Mouse (Mus musculus): ENCODE data around the gene Stxbp1. TPM values are rescaled to one million over a fixed set of nuclear protein-coding genes. Genes with fewer than 3 reads are reported as not detected.
A peak's percentile ranks its signal among the peaks of the same experiment; 100 is the strongest.

The Stxbp1 gene
- polyA plus RNA-seq (2014; fragmentation: Nextera tagmentation; extraction: Ambion mirVana), result 51.4 and 53.8 TPM in 2 replicates

- Histone ChIP-seq H3K4me3 (ENCODE audit: low read depth, low read length) (peak within 1 kb of the TSS; percentile 62), H3K36me3 (ENCODE audit: control insufficient read depth, insufficient read depth, low read length) (no peaks in the 10 kb centered on the region), H3K9ac (ENCODE audit: low read length) (peak within 1 kb of the TSS; percentile 61), H3K27ac (ENCODE audit: low read depth, low read length) (peak within 1 kb of the TSS; percentile 21; the same call in 1 of the 2 replicates), H3K4me2 (peak within 1 kb of the TSS; percentile 96), H3K9me3 (ENCODE audit: control insufficient read depth, low read length) (no peaks in the 10 kb centered on the region), H3K27me3 (ENCODE audit: control insufficient read depth, insufficient read depth, low read length) (peaks cover 6% of the 10 kb centered on the region; the same call in 1 of the 2 replicates), H3K4me1 (ENCODE audit: control insufficient read depth, insufficient read depth, low read length) (peaks cover 5% of the 10 kb centered on the region; the same call in 1 of the 2 replicates)
- under 1% methylated on average over 57 of the region's 78 CpGs for WGBS
- DNase-seq (ENCODE audit: low spot score, missing footprints) (peak; percentile 99), ATAC-seq (ENCODE audit: low FRiP score) (peak; percentile 97)
These were observed at the start of gene Stxbp1 for GRCm38 (mm10) chr2:32846805-32847467. Gene Stxbp1, minus strand, starts transcription at chr2:32847245.

- Histone ChIP-seq H3K27me3 (ENCODE audit: control insufficient read depth, insufficient read depth, low read length) (no peaks in the 10 kb centered on the region), H3K9ac (ENCODE audit: low read length) (no peak overlapping the region), H3K4me2 (no peak overlapping the region), H3K36me3 (ENCODE audit: control insufficient read depth, insufficient read depth, low read length) (no peaks in the 10 kb centered on the region), H3K9me3 (ENCODE audit: control insufficient read depth, low read length) (no peaks in the 10 kb centered on the region), H3K4me3 (ENCODE audit: low read depth, low read length) (no peak overlapping the region), H3K27ac (ENCODE audit: low read depth, low read length) (no peak overlapping the region), H3K4me1 (ENCODE audit: control insufficient read depth, insufficient read depth, low read length) (peaks cover 9% of the 10 kb centered on the region)
- DNase-seq (ENCODE audit: low spot score, missing footprints) (no peak), ATAC-seq (ENCODE audit: low FRiP score) (no peak)
- WGBS, result 54% methylated on average over 10 of the region's 10 CpGs
These were observed 49.6 kb upstream of the Stxbp1 start for GRCm38 (mm10) chr2:32896507-32897147.

- Histone ChIP-seq H3K4me2 (no peak overlapping the region), H3K9me3 (ENCODE audit: control insufficient read depth, low read length) (no peaks in the 10 kb centered on the region), H3K36me3 (ENCODE audit: control insufficient read depth, insufficient read depth, low read length) (no peaks in the 10 kb centered on the region), H3K4me3 (ENCODE audit: low read depth, low read length) (no peak overlapping the region), H3K4me1 (ENCODE audit: control insufficient read depth, insufficient read depth, low read length) (peaks cover 9% of the 10 kb centered on the region), H3K27ac (ENCODE audit: low read depth, low read length) (no peak overlapping the region), H3K9ac (ENCODE audit: low read length) (no peak overlapping the region), H3K27me3 (ENCODE audit: control insufficient read depth, insufficient read depth, low read length) (no peaks in the 10 kb centered on the region)
- WGBS, result 46% methylated on average over 8 of the region's 8 CpGs
- ATAC-seq (ENCODE audit: low FRiP score) (no peak), DNase-seq (ENCODE audit: low spot score, missing footprints) (no peak)
These were observed 48.6 kb upstream of the Stxbp1 start for GRCm38 (mm10) chr2:32895606-32896106.

- H3K27me3 ChIP-seq (ENCODE audit: control insufficient read depth, insufficient read depth, low read length), result no peaks in the 10 kb centered on the region
- H3K27ac ChIP-seq (ENCODE audit: low read depth, low read length), result no peak overlapping the region
- no peak overlapping the region for H3K4me3 ChIP-seq (ENCODE audit: low read depth, low read length)
- no peak overlapping the region for H3K4me2 ChIP-seq
- DNase-seq (ENCODE audit: low spot score, missing footprints), result no peak
- no peak overlapping the region for H3K9ac ChIP-seq (ENCODE audit: low read length)
- H3K4me1 ChIP-seq (ENCODE audit: control insufficient read depth, insufficient read depth, low read length), result peaks cover 9% of the 10 kb centered on the region
- no peaks in the 10 kb centered on the region for H3K9me3 ChIP-seq (ENCODE audit: control insufficient read depth, low read length)
- 80% methylated on average over 2 of the region's 2 CpGs for WGBS
- no peaks in the 10 kb centered on the region for H3K36me3 ChIP-seq (ENCODE audit: control insufficient read depth, insufficient read depth, low read length)
- ATAC-seq (ENCODE audit: low FRiP score), result no peak
These were observed 47.1 kb upstream of the Stxbp1 start for GRCm38 (mm10) chr2:32894097-32894496.

- no peak for ATAC-seq (ENCODE audit: low FRiP score)
- Histone ChIP-seq H3K27me3 (ENCODE audit: control insufficient read depth, insufficient read depth, low read length) (no peaks in the 10 kb centered on the region), H3K27ac (ENCODE audit: low read depth, low read length) (no peak overlapping the region), H3K36me3 (ENCODE audit: control insufficient read depth, insufficient read depth, low read length) (no peaks in the 10 kb centered on the region), H3K9ac (ENCODE audit: low read length) (no peak overlapping the region), H3K4me2 (no peak overlapping the region), H3K4me1 (ENCODE audit: control insufficient read depth, insufficient read depth, low read length) (peaks cover 16% of the 10 kb centered on the region), H3K9me3 (ENCODE audit: control insufficient read depth, low read length) (no peaks in the 10 kb centered on the region), H3K4me3 (ENCODE audit: low read depth, low read length) (no peak overlapping the region)
- no peak for DNase-seq (ENCODE audit: low spot score, missing footprints)
- WGBS, result 93% methylated on average over 14 of the region's 14 CpGs
These were observed 45.4 kb upstream of the Stxbp1 start for GRCm38 (mm10) chr2:32892490-32892889.

- Histone ChIP-seq H3K36me3 (ENCODE audit: control insufficient read depth, insufficient read depth, low read length) (no peaks in the 10 kb centered on the region), H3K4me3 (ENCODE audit: low read depth, low read length) (no peak overlapping the region), H3K27ac (ENCODE audit: low read depth, low read length) (no peak overlapping the region), H3K4me2 (no peak overlapping the region), H3K9ac (ENCODE audit: low read length) (no peak overlapping the region), H3K4me1 (ENCODE audit: control insufficient read depth, insufficient read depth, low read length) (peaks cover 13% of the 10 kb centered on the region), H3K27me3 (ENCODE audit: control insufficient read depth, insufficient read depth, low read length) (no peaks in the 10 kb centered on the region), H3K9me3 (ENCODE audit: control insufficient read depth, low read length) (no peaks in the 10 kb centered on the region)
- DNase-seq (ENCODE audit: low spot score, missing footprints) (no peak), ATAC-seq (ENCODE audit: low FRiP score) (no peak)
- 77% methylated on average over 9 of the region's 9 CpGs for WGBS
These were observed 44.2 kb upstream of the Stxbp1 start for GRCm38 (mm10) chr2:32891278-32891677.

- H3K4me2 ChIP-seq, result no peak overlapping the region
- no peaks in the 10 kb centered on the region for H3K9me3 ChIP-seq (ENCODE audit: control insufficient read depth, low read length)
- WGBS, result 84% methylated on average over 3 of the region's 3 CpGs
- DNase-seq (ENCODE audit: low spot score, missing footprints), result no peak
- H3K27me3 ChIP-seq (ENCODE audit: control insufficient read depth, insufficient read depth, low read length), result no peaks in the 10 kb centered on the region
- H3K27ac ChIP-seq (ENCODE audit: low read depth, low read length), result no peak overlapping the region
- no peak for ATAC-seq (ENCODE audit: low FRiP score)
- H3K9ac ChIP-seq (ENCODE audit: low read length), result no peak overlapping the region
- H3K36me3 ChIP-seq (ENCODE audit: control insufficient read depth, insufficient read depth, low read length), result no peaks in the 10 kb centered on the region
- H3K4me1 ChIP-seq (ENCODE audit: control insufficient read depth, insufficient read depth, low read length), result peaks cover 7% of the 10 kb centered on the region
- no peak overlapping the region for H3K4me3 ChIP-seq (ENCODE audit: low read depth, low read length)
These were observed 43.2 kb upstream of the Stxbp1 start for GRCm38 (mm10) chr2:32890280-32890679.

GRCm38 (mm10) chr2:32888551-32888950 is 41.5 kb upstream of the Stxbp1 start:
- Histone ChIP-seq H3K9ac (ENCODE audit: low read length) (0 out of 2 replicates have a peak overlapping the region, but pooled peaks have one; percentile 4), H3K4me2 (no peak overlapping the region), H3K4me3 (ENCODE audit: low read depth, low read length) (no peak overlapping the region), H3K36me3 (ENCODE audit: control insufficient read depth, insufficient read depth, low read length) (no peaks in the 10 kb centered on the region), H3K27ac (ENCODE audit: low read depth, low read length) (no peak overlapping the region; the same call in 1 of the 2 replicates), H3K4me1 (ENCODE audit: control insufficient read depth, insufficient read depth, low read length) (peaks cover 7% of the 10 kb centered on the region), H3K9me3 (ENCODE audit: control insufficient read depth, low read length) (no peaks in the 10 kb centered on the region), H3K27me3 (ENCODE audit: control insufficient read depth, insufficient read depth, low read length) (no peaks in the 10 kb centered on the region)
- no peak for DNase-seq (ENCODE audit: low spot score, missing footprints)
- ATAC-seq (ENCODE audit: low FRiP score), result no peak
- 50% methylated on average over 3 of the region's 3 CpGs for WGBS

- Histone ChIP-seq H3K4me1 (ENCODE audit: control insufficient read depth, insufficient read depth, low read length) (peaks cover 7% of the 10 kb centered on the region), H3K4me3 (ENCODE audit: low read depth, low read length) (no peak overlapping the region), H3K4me2 (no peak overlapping the region), H3K27me3 (ENCODE audit: control insufficient read depth, insufficient read depth, low read length) (no peaks in the 10 kb centered on the region), H3K27ac (ENCODE audit: low read depth, low read length) (no peak overlapping the region; the same call in 1 of the 2 replicates), H3K36me3 (ENCODE audit: control insufficient read depth, insufficient read depth, low read length) (no peaks in the 10 kb centered on the region), H3K9ac (ENCODE audit: low read length) (0 out of 2 replicates have a peak overlapping the region, but pooled peaks have one; percentile 4), H3K9me3 (ENCODE audit: control insufficient read depth, low read length) (no peaks in the 10 kb centered on the region)
- ATAC-seq (ENCODE audit: low FRiP score) (no peak), DNase-seq (ENCODE audit: low spot score, missing footprints) (no peak)
- 43% methylated on average over 9 of the region's 9 CpGs for WGBS
These were observed 41.0 kb upstream of the Stxbp1 start for GRCm38 (mm10) chr2:32888029-32888428.

Measured in midbrain, embryonic 11.5 days (tissue).